Mouse (Mus musculus): ENCODE data around the gene Gm49661.

Gm49661 gene

DNA sequence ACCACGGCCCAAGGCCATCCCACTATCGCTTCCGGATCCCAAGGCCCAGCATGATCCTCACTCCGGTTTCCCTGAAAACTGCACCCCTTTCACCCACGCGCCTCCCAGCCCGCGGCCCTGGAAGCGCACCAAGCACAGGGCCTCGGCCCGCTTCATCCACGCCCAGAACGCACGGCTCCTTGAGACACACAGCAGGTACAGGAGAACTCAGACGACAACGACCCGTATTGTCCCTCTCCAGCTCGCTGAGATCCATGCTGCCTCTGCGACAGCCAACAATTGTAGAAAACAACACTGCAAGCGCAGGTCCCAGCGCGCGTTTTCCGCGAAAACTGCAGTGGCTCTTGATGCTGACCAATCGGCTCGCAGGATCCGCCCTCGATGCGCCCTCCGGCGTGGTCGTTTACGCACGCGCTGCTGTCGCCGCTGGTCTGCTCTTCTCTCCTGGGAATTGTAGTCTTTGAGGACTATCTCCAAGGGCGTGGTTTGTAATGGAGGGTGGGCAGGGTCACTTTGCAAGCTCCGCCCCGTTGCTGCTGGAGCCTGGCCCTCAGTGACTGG lies 3.4 kb downstream of the Gm49661 start:
- DNase-seq, result peak; percentile 96

DNA sequence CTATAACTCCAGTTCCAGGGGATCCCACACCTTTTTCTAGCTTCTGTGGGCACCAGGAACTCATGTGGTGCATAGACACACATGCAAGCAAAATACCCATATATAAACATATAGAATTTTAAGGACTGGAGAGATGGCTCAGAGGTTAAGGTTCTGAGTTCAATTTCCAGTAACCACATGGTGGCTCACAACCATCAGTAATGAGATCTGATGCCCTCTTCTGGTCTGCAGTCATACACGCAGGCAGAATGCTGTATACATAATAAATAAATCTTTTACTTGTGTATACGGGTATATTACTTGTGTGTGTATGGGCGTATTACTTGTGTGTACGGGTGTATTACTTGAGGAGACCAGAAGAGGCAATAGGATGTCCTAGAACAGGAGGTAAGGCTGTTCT lies 5.3 kb downstream of the Gm49661 start:
- DNase-seq, result no peak

DNA sequence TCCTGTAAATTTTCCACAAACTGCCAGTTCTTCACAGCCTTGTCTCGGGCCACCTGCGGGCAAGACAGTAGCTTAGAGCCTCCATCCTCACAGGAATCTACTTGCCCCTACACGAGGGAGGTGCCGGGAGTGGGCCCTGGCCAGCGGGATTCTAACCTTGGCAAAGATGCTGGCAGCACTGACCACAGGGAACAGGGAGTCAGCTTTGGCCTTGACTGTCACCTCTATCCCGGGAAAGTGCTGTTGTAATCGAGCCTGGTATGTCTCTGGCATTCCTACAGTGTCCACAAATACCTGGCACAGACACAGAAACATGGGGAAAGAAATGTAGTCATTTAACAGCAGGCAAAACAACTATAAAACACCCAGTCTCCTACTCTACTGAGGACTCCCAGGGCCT lies 9.4 kb downstream of the Gm49661 start:
- DNase-seq, result no peak

DNA sequence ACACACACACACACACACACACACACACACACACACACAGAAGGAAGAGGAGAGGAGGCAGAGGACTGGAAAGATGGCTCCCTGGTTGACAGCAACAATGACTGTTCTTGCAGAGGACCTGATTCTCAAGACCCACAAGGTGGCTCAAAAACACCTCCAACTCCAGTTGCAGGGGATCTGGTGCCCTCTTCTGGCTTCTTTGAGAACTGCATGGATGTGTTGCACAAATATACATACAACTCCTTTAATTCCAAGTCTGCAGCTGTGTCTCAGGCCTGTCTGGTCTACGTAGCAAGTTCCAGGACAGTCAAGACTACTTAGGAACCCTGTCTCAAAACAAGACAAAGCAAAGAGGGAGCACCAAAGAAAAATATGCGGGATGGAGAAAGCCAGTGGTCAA lies 12.5 kb downstream of the Gm49661 start:
- peak; percentile 72 for DNase-seq

DNA sequence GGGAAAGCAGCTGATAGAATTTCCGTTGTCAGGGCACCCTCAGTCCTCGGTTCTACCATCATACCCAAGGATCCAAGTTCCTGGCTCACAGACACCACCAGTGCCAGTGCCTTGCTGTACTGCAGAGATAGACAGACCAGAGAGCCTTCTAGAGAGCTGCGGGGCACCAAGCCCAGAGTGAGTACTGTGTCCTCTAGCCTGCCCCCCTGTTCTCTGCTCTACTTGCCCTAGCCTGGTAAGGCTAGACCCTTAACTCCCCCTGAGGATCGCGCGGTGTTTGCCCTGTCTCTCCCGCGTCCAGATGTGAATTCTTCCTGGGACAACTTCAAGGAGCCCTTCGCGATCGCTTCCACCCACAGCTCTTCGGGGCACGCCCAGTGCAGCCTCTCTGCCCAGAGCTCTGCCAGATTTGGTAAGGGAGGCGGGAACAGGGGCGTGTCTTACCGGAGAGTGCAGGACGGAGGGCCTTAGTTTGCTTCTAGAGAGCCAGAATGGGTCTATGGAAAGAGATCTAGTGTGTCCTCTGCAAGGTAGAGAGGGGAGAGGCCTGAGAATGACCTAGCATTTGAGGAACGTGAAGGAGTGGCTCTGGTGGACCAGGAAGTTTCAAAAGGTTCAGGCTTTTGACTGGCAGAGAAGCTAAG lies 16.5 kb downstream of the Gm49661 start:
- no peak for DNase-seq

DNA sequence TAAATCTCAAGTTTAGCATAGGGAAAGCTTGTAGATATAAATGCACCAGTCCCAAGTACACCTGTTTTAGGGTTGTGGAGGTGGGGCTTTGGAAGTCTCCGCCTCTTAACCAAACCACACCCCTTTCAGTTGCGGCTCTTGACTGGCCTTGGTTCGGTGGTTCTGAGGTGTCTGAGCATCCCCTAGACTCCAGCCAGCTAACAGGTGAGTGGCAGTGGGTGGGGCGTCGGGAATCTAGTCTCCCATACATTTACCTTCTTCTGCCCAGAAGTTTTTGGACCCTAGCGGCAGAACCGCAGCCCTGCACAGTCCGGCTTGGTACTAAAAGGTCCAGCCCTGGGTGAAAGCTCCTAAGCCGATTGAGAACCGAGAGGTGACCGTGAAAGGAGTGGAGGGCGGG lies 19.5 kb downstream of the Gm49661 start:
- no peak for DNase-seq

DNA sequence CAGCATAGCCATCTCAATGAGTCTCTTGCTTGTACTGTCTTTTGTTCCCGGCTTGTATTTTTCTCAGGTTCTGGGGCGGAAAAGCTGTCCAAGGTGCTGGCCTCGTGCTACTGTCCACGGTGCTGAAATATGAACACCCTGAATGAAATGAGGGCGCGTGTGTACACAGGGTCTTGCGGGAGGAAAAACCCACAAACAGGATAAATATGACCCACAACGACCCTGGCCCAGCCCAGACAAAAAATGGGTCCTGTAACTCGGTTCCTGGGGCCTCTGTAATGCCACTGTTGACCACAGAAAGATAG lies 22.0 kb downstream of the Gm49661 start:
- DNase-seq, result no peak

DNA sequence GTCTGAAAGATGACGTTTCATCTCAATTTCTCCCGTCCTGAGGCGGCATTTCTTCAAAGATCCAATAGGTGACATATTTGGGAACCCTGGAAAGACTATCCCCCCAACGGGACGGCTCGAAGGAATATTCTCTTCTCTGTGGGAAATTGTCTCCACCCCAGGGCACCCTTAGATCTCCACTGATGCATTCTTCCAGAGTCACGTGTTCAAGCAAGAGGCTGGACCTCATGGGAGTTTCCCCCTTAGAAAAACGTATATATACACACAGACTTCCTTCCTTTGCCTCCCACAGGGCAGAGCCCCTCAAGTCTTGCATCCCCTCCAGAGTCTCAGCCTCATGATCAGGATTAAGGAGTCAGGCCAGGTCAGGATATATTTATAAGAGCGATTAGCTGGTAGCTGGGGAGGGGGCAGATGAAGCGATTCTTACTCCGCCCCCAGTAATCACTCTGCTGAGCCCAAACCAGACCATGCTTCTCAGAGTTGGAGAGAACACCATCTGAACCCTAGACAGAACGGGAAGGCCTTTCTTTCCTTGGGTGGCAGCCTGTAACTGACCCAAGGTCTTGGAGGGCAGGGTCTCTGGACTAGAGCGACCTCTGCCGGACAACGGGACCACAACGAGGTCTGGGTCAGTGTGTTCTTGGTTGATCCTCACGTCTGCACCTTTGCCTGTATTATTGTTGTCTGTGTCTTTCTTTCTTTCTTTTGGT lies 22.5 kb downstream of the Gm49661 start, which contains the start of gene Rtbdn:
Gene Rtbdn (plus strand): TSS at position 464 of the 713 bp plus-strand sequence.
- DNase-seq, result peak; percentile 79

DNA sequence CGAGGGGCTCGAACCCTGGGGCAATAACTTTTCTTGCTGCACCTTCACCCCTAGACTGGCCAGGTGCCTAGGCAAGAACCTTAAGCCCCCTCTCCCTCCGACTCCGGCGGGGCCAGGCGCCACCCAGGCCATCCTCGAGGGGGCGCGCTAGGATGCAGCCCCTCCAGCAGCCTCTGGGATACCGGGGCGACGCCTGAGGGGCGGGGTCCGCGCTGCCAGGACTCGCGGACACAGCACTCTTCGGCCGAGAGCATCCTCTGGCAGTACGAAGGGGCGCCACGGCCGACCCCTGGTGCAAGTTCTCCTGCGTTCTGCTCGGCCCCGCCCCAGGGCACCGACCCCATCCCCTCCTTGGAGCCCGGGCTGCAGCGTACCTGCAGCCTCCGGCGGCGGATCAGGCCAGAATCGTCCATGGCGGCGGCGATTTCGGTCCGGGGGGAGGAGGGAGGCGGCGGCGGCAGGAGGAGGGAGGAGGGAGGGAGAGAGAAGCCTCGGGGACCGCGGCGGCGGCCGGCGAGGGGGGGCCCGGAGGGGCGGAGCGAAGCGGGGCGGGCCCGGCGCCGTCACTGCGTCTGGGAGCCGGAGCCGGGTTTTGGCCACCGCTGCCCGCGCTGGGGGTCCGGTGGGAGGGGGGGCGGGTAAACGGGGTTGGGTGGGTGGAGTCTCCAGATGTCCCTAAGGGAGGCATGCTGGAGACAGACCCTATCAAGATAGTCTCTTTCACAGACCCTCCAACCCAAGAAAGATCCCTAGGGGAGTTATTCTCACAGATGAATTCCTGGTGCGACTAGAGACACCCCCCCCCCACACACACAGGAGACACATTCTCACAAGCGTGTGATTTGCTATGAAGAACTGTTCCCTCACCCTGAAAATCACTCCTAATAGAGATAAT lies 23.4 kb downstream of the Gm49661 start:
- peak; percentile 86 for DNase-seq

DNA sequence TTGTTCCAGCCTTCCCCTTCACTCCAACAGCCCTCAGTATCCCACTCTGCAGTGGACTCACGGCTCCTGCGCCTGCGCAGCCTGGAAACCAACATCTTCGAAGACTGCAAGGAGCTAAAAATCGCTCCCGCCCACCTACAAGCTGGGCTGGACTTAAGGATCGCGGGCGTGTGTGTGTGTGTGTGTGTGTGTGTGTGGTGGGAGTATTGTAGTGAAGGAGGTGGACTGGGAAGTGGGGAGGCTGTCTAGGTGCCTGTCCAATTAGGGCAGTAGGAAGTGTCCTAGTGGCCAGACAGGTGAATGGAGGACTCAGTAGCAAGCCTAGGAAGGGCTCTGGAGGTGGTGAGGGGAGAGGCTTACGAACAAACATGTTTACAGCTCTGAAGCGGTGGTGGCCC lies 24.0 kb downstream of the Gm49661 start:
- DNase-seq, result peak; percentile 79

DNA sequence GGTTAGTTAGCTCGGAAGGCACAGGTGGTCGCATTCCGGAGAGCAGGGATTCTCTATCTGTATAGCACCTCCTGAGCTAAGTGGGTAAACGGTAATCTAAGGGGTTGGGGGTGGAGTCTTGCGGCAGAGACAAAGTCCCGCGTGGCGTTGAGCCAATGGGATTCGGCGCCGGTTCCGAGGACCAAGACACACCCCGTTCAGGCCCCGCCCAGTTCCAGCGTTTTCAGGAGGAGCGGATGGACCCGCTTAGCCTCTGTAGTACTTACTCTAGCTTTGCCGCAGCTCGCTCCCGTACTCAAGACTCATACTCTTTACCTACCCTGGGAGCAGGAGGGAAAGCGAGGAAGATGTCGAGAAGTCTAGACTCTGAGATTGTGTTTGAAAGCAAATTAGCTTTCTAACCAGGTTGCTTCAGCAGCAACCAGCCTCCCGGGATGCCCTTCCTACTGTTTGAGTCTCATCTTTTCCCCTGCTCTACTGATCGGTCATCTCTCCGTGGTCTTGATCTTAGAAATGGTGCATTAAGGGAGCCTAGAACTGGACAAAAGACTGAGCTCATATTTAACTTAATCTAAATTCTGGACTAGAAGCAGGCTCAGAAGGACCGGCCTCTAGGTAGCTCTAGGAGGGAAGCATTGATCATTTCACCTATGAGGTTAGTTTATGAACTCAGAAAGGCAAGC lies 24.6 kb downstream of the Gm49661 start:
- DNase-seq, result peak; percentile 86

DNA sequence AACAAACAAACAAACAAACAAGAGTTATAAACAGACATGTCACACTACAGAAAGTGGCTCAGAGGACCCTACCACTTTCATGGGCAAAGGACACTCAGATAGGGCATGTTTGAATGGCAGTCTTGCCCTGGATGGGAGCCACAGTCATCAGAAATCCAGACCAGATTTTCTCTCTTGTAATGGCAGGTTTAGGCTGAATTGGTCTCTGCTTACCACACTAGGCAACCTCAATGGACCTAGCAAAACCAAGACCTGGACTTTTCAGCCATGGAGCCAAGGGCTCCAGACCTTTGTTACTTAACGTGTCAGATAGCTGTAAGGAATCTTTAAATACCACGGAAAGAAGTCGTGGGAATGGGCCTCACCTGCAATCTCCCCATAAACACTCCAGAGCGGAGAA lies 25.5 kb downstream of the Gm49661 start:
- no peak for DNase-seq

DNA sequence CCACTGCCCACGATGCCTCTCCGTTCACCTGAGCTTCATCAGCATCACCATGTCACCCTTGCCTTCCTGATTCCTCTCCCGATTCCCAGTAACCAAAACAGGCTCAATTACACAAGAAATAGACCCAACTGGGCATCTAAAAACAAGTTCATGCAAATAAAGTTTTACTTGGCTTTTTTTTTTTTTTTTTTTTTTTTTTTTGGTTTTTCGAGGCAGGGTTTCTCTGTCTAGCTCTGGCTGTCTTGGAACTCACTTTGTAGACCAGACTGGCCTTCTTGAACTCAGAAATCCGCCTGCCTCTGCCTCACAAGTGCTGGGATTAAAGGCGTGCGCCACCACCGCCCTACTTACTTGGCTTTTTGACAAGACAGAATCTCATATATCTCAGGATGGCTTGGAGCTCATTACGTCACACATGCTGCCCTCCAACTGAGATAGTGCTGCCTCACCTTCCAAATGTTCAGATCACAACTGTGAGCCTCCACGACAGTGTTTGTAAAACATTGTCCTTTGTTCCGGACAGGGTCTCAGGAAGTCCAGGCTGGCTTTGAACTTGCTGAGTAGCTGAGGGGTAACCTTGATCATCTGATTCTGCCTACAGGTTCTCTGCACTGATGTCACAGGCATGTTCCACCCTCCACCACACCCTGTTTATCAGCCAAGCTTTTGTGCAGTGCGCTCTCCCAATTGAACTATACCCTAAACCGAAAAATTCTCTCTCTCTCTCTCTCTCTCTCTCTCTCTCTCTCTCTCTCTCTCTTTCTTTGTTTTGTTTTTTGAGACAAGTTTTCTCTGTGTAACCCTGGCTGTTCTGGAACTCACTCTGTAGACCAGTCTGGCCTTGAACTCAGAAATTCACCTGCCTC lies 31.4 kb downstream of the Gm49661 start:
- DNase-seq, result no peak

DNA sequence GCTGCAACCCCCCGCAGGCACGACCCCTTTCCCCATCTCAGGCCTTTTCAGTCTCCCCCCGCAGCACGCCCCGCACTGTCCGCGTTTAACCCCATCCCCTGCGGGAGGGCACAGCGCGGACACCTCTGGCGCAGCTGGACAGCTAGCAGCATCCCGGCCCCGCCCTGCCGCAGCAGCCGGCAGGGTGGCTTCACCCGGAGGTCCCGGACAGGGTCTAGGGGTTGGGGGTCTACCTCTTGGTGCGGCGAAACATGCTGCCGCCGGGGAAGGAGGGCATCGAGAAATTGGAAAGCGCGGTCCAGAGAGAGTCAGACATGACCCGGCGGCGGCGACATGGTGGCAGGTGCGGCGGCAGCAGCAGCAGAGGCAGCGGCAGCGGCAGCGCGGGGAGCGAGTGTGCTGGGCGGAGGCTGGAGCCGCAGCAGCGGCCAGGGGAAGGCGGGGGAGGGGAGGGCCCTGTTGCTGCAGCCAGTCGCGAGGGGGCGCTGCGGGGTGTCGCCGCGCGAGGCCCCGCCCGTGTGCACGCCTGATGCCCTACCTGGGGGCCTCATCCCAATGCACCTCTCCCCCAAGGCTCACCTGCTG lies 32.2 kb downstream of the Gm49661 start, which contains the start of gene Mast1:
Gene Mast1 (minus strand): TSS at position 398 of the 585 bp plus-strand sequence.
- peak; percentile 85 for DNase-seq

DNA sequence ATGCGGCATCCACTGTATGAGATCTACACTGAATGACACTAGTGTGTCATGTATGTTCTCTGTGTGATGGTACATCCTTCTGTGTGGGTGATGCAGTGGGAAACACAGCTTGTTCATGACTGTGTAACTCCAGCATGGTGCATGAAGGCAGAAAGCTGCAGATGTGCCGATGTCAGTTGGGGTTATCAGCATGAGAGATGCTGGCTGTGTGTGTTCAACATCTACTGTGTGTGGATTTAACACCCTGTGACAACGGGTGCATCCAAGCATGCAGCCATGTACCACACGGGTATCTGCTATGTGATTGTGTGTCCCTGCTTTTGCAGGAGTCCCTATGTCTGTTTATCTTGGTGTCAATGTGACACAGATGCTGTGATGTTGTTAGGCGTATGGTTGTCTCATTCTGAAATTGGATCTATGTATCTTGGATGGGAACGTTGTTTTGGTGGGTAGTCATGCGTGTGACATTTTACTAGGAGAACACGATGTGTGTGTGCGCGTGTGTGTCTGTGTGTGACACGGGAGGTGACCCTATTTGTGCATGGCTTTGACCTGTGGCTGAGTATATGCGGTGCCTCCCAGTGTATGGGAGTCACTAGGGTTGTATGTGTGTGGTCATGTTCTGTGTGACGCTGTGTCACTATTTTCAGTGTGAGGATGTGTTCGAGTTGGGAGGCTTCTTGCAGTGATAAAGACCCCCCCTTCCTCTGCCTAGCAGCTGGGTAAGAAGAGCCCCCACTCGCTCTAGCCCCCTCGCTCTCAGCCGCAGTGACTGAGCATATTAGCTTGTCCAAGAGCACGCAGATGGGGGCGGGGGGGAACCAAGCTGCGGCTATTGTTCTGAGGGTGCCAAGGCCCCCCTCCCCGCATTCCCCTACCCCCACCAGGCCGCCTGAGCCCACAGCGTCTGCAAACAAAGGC lies 32.9 kb downstream of the Gm49661 start:
- DNase-seq, result peak; percentile 69

DNA sequence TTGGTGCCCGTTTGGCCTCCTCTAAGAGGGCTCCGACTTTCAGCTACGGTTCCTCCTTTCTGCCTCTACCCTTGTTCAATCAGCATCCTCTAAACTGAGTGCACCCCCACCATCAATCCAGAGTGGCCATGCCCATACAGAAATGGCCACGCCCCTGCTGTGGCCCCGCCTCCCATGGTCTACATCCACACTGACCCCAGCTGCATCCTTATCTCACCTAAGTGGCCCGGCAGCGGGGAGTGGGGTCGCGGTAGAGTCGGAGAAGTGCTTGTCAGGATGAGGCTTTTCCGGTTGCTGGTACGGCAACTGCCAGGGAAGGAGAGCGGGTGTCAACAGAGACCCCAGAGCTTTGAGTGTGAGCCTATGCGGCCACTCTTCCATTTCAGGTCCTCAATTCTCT lies 33.7 kb downstream of the Gm49661 start:
- peak; percentile 78 for DNase-seq

DNA sequence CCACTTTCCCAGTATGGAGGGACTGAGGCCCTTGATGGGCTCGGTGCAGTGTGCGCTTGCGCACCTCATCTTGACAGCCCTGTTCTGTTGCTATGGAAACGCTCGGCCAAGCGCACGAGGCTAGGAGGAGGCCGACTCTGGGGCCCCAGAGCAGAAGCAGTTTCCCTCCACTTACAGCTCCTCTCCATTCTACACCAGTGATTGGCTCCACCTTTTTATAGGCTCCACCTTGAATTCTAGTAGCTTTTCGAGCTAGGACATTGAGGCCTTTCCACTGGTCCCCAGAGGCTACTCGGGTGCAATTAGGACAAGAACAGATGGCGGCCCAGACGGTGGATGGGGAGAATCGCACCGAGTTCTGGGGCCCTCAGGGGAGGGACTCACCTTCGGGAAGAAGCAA lies 34.4 kb downstream of the Gm49661 start:
- peak; percentile 91 for DNase-seq

DNA sequence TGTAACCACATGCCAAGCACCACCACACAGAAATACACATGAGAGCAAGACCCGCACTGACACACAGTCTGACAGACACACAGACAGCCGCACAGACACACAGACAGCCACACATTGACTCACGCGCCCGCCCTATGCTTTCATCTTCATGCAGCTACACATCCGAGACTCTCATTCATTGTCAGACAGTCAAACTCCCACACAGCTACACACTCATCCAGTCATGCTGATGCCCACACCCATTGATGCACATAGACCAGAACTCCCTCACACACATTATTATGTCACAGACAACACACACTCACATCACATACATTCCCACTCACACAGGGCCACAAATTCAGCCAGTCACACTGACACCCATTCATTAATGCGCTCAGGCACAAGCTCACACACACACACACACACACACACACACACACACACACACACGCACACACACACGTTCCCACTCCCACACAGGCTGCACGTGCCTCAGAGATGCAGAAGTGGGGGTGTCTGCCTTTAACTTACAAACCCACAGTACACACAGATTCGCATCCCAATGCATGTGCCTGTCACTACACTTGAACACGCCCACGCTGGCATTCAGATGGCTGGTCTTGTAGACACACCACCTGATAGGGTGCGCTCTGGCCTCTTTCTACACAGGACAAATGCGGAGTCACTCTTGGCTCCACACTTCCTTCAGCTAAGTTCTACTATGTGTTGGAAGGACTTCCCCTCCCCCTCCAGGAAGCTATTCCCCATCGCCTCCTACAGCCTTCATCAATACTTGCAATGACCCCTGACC lies 35.3 kb downstream of the Gm49661 start:
- DNase-seq, result peak; percentile 63

DNA sequence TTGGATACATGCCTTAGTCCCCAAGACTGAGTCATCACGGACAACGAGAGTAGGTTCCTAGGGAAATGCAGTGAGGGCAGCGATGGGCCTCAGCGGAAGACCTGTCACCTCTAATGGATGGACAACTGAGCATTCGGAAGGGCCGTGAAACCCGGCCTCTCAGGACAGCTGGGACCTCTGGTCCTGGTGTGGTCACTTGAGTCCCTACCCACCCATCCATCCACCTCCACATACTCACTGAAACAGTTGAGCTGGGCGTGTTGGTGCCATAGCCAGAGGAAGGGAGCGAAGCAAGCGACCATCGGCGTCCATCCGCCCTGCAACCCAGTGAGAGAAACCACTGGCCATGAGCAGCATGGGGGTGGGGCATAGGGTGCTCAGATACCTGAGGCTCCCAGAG lies 38.7 kb downstream of the Gm49661 start:
- no peak for DNase-seq

Measured in cerebellum, adult 9-11 months (tissue).